In the genomic region with DNA sequence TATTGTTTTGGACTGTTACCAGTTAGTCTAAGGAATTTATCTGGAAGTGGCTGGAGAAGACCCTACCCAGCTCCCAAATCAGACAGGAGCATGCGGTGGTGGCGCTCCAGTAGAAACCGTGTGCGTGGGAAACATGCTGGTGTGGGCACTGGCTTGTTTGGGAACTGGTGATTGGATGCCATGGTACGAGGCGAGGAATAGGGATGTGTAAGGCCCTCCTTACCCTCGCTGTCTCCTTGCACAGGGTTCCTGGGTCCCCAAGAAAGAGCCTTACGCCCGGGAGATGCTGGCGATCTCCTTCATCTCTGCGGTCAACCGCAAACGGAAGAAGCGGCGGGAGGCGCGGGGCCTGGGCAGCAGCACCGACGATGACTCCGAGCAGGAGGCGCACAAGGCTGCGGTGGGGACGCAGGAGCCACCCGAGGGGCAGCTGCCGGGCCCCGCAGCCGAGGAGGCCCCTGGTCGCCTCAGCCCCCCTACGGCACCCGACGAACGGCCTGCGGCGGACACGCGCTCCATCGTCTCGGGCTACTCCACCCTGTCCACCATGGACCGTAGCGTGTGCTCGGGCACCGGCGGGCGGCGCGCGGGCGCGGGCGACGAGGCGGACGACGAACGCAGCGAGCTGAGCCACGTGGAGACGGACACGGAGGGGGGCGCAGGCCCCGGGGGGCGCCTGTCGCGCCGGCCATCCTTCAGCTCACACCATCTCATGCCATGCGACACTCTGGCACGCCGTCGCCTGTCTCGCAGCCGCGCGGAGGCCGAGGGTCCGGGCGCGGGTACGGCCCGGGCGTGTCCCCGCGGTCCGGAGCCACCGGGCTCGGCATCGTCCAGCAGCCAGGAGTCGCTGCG, we compare ENCODE assay signal across 9 mouse cellular contexts. TPM values are rescaled to one million over a fixed set of nuclear protein-coding genes. Genes with fewer than 3 reads are reported as not detected.
A peak's percentile ranks its signal among the peaks of the same experiment; 100 is the strongest.
DNase-seq lines count a peak whose midpoint lies in the region; ATAC-seq and TF ChIP-seq lines count a peak whose summit lies in the region.
"Had no signal": no experiment of that assay in that cellular context is flagged by ENCODE, and none has a peak within 500 bp of the region (broad histone marks: within the 10 kb centered on the region; RNA-seq: fewer than 3 reads in every experiment).

A gene (minus strand): TSS at position 476 of the 855 bp plus-strand sequence.

- H3K36me3 ChIP-seq in kidney, postnatal 0 days (ENCODE audit: insufficient read depth, low read length) = peaks cover 14% of the 10 kb centered on the region
- H3K36me3 ChIP-seq in embryonic facial prominence, embryonic 15.5 days = peaks cover 45% of the 10 kb centered on the region
- peaks cover 14% of the 10 kb centered on the region for H3K36me3 ChIP-seq in intestine, embryonic 14.5 days (ENCODE audit: control insufficient read depth, insufficient read depth, low read length)
- no peaks in the 10 kb centered on the region for H3K36me3 ChIP-seq in neural tube, embryonic 11.5 days (ENCODE audit: control insufficient read depth, insufficient read depth, low read length)
- H3K36me3 ChIP-seq in thymus, adult 2 months (ENCODE audit: control insufficient read depth, insufficient read depth, low read length) = no peaks in the 10 kb centered on the region

- H3K27me3 ChIP-seq in kidney, postnatal 0 days (ENCODE audit: insufficient read depth, low read length) = 0 out of 2 replicates have a peak, but pooled peaks cover 4% of the 10 kb centered on the region
- H3K27me3 ChIP-seq in embryonic facial prominence, embryonic 15.5 days = peaks cover 35% of the 10 kb centered on the region
- H3K27me3 ChIP-seq in intestine, embryonic 14.5 days (replicated peaks; ENCODE audit: control insufficient read depth, insufficient read depth, low read length) = peaks cover 46% of the 10 kb centered on the region
- peaks cover 39% of the 10 kb centered on the region for H3K27me3 ChIP-seq in neural tube, embryonic 11.5 days (ENCODE audit: control insufficient read depth, insufficient read depth, low read length)
- no peaks in the 10 kb centered on the region for H3K27me3 ChIP-seq in thymus, adult 2 months (ENCODE audit: control insufficient read depth, insufficient read depth, low read length)
- H3K27me3 ChIP-seq: Patski had no signal

- no peak for TF ChIP-seq POLR2A in thymus, adult 2 months (IDR thresholded peaks at IDR 0.05; ENCODE audit: control insufficient read depth, extremely low read depth, insufficient read depth, low read length, poor library complexity)

- 27% methylated on average over 78 of the region's 88 CpGs for WGBS in kidney, postnatal 0 days
- WGBS in embryonic facial prominence, embryonic 15.5 days = 27% methylated on average over 88 of the region's 88 CpGs
- WGBS in intestine, embryonic 14.5 days = 21% methylated on average over 70 of the region's 88 CpGs
- 4% methylated on average over 87 of the region's 88 CpGs for WGBS in neural tube, embryonic 11.5 days
- 98% methylated on average over 88 of the region's 88 CpGs for WGBS in thymus, adult 2 months

- TF ChIP-seq CTCF in kidney, postnatal 0 days (IDR thresholded peaks at IDR 0.05; ENCODE audit: low read depth) = no peak
- TF ChIP-seq CTCF in thymus, adult 2 months (IDR thresholded peaks at IDR 0.05; ENCODE audit: borderline replicate concordance, control insufficient read depth, extremely low read depth, insufficient read depth, low read length, poor library complexity) = no peak

- no peak for DNase-seq in kidney, postnatal 0 days (ENCODE audit: low spot score)
- no peak for DNase-seq in kidney, adult 9 months
- DNase-seq in intestine, embryonic 14.5 days (ENCODE audit: low spot score) = no peak
- no peak for DNase-seq in neural tube, embryonic 11.5 days (ENCODE audit: low spot score)
- no peak for DNase-seq in thymus, adult 2 months
- DNase-seq in frontal cortex, postnatal 36 days (ENCODE audit: low spot score in 2 of 2) = no peak
- no peak for DNase-seq in adrenal gland, postnatal 10 days

- peak within 1 kb of the TSS; percentile 50 for H3K4me2 ChIP-seq in kidney, postnatal 0 days (ENCODE audit: low read length)
- H3K4me2 ChIP-seq in embryonic facial prominence, embryonic 15.5 days (replicated peaks) = peak within 1 kb of the TSS; percentile 26
- H3K4me2 ChIP-seq in intestine, embryonic 14.5 days (ENCODE audit: low read length) = peak within 1 kb of the TSS; percentile 45
- H3K4me2 ChIP-seq in neural tube, embryonic 11.5 days (ENCODE audit: low read depth) = peak within 1 kb of the TSS; percentile 61

- no peak within 1 kb of the TSS for H3K27ac ChIP-seq in kidney, postnatal 0 days
- H3K27ac ChIP-seq in embryonic facial prominence, embryonic 15.5 days (replicated peaks) = no peak within 1 kb of the TSS
- no peak within 1 kb of the TSS for H3K27ac ChIP-seq in intestine, embryonic 14.5 days (ENCODE audit: low read depth)
- H3K27ac ChIP-seq in neural tube, embryonic 11.5 days (ENCODE audit: low read depth, low read length) = no peak within 1 kb of the TSS
- no peak within 1 kb of the TSS for H3K27ac ChIP-seq in thymus, adult 2 months (ENCODE audit: control insufficient read depth, insufficient read depth, low read length)

- no peak for ATAC-seq in kidney, postnatal 0 days (replicated peaks; ENCODE audit: low FRiP score, low read depth)
- peak; percentile 25; the same call in 1 of the 2 replicates for ATAC-seq in embryonic facial prominence, embryonic 15.5 days (ENCODE audit: insufficient number of reproducible peaks, low FRiP score, low TSS enrichment, low read depth)
- ATAC-seq in intestine, embryonic 14.5 days (replicated peaks; ENCODE audit: low FRiP score, low TSS enrichment, low read depth) = peak; percentile 16; the same call in 1 of the 2 replicates
- ATAC-seq in neural tube, embryonic 11.5 days (ENCODE audit: insufficient read depth, low FRiP score, low TSS enrichment) = no peak
- ATAC-seq: Patski had no signal

- no peak within 1 kb of the TSS for H3K9ac ChIP-seq in kidney, postnatal 0 days (ENCODE audit: low read depth, low read length)
- H3K9ac ChIP-seq in embryonic facial prominence, embryonic 15.5 days = no peak within 1 kb of the TSS
- no peak within 1 kb of the TSS for H3K9ac ChIP-seq in intestine, embryonic 14.5 days (ENCODE audit: low read length)
- peak within 1 kb of the TSS; percentile 48 for H3K9ac ChIP-seq in neural tube, embryonic 11.5 days (ENCODE audit: low read length)

- H3K9me3 ChIP-seq in kidney, postnatal 0 days (replicated peaks; ENCODE audit: low read length) = no peaks in the 10 kb centered on the region
- 0 out of 2 replicates have a peak, but pooled peaks cover 3% of the 10 kb centered on the region for H3K9me3 ChIP-seq in embryonic facial prominence, embryonic 15.5 days (replicated peaks)
- no peaks in the 10 kb centered on the region for H3K9me3 ChIP-seq in intestine, embryonic 14.5 days (ENCODE audit: control insufficient read depth, low read length)
- no peaks in the 10 kb centered on the region for H3K9me3 ChIP-seq in neural tube, embryonic 11.5 days (ENCODE audit: control insufficient read depth, low read length)

- H3K4me1 ChIP-seq in kidney, postnatal 0 days (replicated peaks; ENCODE audit: insufficient read depth, low read length) = 0 out of 2 replicates have a peak, but pooled peaks cover 11% of the 10 kb centered on the region
- peaks cover 25% of the 10 kb centered on the region for H3K4me1 ChIP-seq in embryonic facial prominence, embryonic 15.5 days
- no peaks in the 10 kb centered on the region for H3K4me1 ChIP-seq in intestine, embryonic 14.5 days (replicated peaks; ENCODE audit: control insufficient read depth, insufficient read depth, low read length)
- peaks cover 3% of the 10 kb centered on the region for H3K4me1 ChIP-seq in neural tube, embryonic 11.5 days (ENCODE audit: control insufficient read depth, insufficient read depth, low read length)
- H3K4me1 ChIP-seq in thymus, adult 2 months (replicated peaks; ENCODE audit: control insufficient read depth, insufficient read depth, low read length) = no peaks in the 10 kb centered on the region; the same call in 1 of the 2 replicates

- H3K4me3 ChIP-seq in kidney, postnatal 0 days (replicated peaks; ENCODE audit: low read depth, low read length) = peak within 1 kb of the TSS; percentile 27
- peak within 1 kb of the TSS; percentile 15; the same call in 1 of the 2 replicates for H3K4me3 ChIP-seq in embryonic facial prominence, embryonic 15.5 days (replicated peaks)
- H3K4me3 ChIP-seq in intestine, embryonic 14.5 days (ENCODE audit: low read depth, low read length) = peak within 1 kb of the TSS; percentile 20
- peak within 1 kb of the TSS; percentile 36 for H3K4me3 ChIP-seq in neural tube, embryonic 11.5 days (ENCODE audit: low read depth, low read length)
- no peak within 1 kb of the TSS for H3K4me3 ChIP-seq in thymus, adult 2 months (ENCODE audit: control insufficient read depth, insufficient read depth, low read length)

RNA-seq across cellular contexts. Expression of the gene that starts here (rescaled TPM):
- 0.08 and 0.28 TPM in 2 replicates for polyA plus RNA-seq in kidney, postnatal 0 days (2015; fragmentation: Nextera tagmentation; extraction: Ambion mirVana)
- polyA plus RNA-seq in embryonic facial prominence, embryonic 15.5 days (2015; fragmentation: Nextera tagmentation; extraction: Ambion mirVana) = 1.4 and 1.7 TPM in 2 replicates
- 0.12 TPM in 2 replicates for polyA plus RNA-seq in intestine, embryonic 14.5 days (2014; fragmentation: Nextera tagmentation; extraction: Ambion mirVana)
- polyA plus RNA-seq in neural tube, embryonic 11.5 days (2014; fragmentation: Nextera tagmentation; extraction: Ambion mirVana) = not detected in 2 replicates
- not detected in 2 replicates for polyA plus RNA-seq in thymus, adult 2 months (2012; rRNA removed)
- under 1 TPM in 1 of 2 experiments, not detected in 1; 0.18 TPM for total RNA-seq in adrenal gland, postnatal 10 days (2021)

Comparison
In these comparisons a context has a peak if more than half of its experiments do, and no peak if none do; other contexts are left out.
1. Peak in ATAC-seq, H3K4me3 ChIP-seq and H3K4me2 ChIP-seq in intestine, embryonic 14.5 days; RNA of the gene not detected or under 1 TPM.